Mouse (Mus musculus) bone marrow macrophage, adult 2 months (primary cell): ENCODE results near the gene Gpr119.

Experiments used
- CTCF ChIP-seq: IDR thresholded peaks from 2 replicates; pipeline ENCODE4 v1.5.1; 2012; ENCODE audit warnings: low read depth, mild to moderate bottlenecking, low read length, moderate library complexity
- POLR2A ChIP-seq: IDR thresholded peaks from 2 replicates; pipeline ENCODE4 v1.6.1; 2012; ENCODE audit warnings: mild to moderate bottlenecking, low read depth, low read length, borderline replicate concordance

DNA sequence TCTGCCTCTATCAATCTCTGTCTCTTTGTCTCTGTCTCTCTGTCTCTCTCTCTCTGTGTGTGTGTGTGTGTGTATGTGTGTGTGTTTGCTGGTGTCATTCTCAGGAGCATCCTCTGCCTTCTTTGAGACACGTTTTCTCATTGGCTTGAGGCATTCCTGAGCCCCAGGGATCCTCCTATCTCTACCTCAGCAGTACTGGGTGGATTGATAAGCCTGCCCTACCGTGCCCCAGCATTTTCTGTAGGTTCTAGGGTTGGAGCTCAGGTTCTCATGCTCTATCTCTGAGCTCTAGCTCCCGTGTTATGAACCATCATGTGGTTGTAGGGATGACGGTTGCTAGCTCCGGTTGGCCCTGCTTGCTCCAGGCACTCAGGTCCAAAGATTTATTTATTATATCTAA, 9.6 kb upstream of the Gpr119 start:
- TF ChIP-seq POLR2A = no peak
- no peak for TF ChIP-seq CTCF
